In the genomic region with DNA sequence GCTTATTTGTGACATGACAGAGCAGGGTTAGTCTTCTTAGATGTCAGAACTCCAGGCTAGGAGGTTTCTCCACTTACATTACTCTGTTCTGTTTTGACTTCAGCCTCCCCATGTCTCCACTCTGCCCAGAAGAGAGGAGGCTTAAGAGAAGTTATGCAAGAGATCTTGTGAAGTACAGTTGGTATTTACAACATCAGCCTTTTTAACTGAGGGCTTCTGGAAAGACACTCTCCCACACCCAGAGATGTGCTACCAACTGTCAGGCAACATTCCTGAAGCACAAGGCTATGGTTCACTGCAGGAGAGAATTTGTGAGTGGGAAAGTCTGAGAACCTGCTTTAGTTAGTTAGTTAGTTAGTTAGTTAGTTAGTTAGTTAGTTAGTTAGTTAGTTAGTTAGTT, we compare ENCODE assay signal across 28 mouse cellular contexts.
DNase-seq lines count a peak whose midpoint lies in the region; ATAC-seq and TF ChIP-seq lines count a peak whose summit lies in the region.
"Had no signal": no experiment of that assay in that cellular context is flagged by ENCODE, and none has a peak within 500 bp of the region (broad histone marks: within the 10 kb centered on the region; RNA-seq: fewer than 3 reads in every experiment).

No protein-coding gene starts in this region.

- no peaks in the 10 kb centered on the region for H3K4me1 ChIP-seq in lung, embryonic 14.5 days (ENCODE audit: insufficient read depth)
- H3K4me1 ChIP-seq in hindbrain, embryonic 11.5 days (replicated peaks; ENCODE audit: control insufficient read depth, insufficient read depth, low read length), result no peaks in the 10 kb centered on the region
- H3K4me1 ChIP-seq: heart, embryonic 10.5 days; heart, embryonic 13.5 days had no signal

- no peak overlapping the region for H3K9ac ChIP-seq in lung, embryonic 14.5 days
- H3K9ac ChIP-seq in hindbrain, embryonic 11.5 days (ENCODE audit: low read depth, low read length), result no peak overlapping the region
- H3K9ac ChIP-seq: forebrain, postnatal 0 days; heart, embryonic 13.5 days; hindbrain, embryonic 12.5 days; hindbrain, embryonic 15.5 days had no signal

- DNase-seq in frontal cortex, postnatal 10 days (ENCODE audit: low spot score in 2 of 2), result no peak
- peak; percentile 9 for DNase-seq in lung, embryonic 14.5 days
- DNase-seq in lung, postnatal 14 days, result no peak
- peak; percentile 8 for DNase-seq in 416B (ENCODE audit: low read depth)
- DNase-seq in brain, adult 2 months (ENCODE audit: low read depth, low spot score), result peak; percentile 41
- no peak for DNase-seq in urinary bladder, postnatal 4 days (ENCODE audit: low spot score in 2 of 2)
- no peak for DNase-seq in hindbrain, embryonic 11.5 days (ENCODE audit: low spot score)
- DNase-seq: adrenal gland, adult 8-10 months; adrenal gland, postnatal 25 days; B cell, adult 2 months; cerebellum, adult 18-20 months; cerebellum, adult 9-10 months; cerebellum, postnatal 14 days; forebrain, postnatal 0 days; gastrocnemius, postnatal 10 days; gastrocnemius, postnatal 36 days; heart, adult 2 months; heart, postnatal 14 days; heart, postnatal 4 days had no signal

- no peaks in the 10 kb centered on the region for H3K36me3 ChIP-seq in lung, embryonic 14.5 days (ENCODE audit: insufficient read depth)
- H3K36me3 ChIP-seq in hindbrain, embryonic 11.5 days (ENCODE audit: control insufficient read depth, insufficient read depth, low read length), result no peaks in the 10 kb centered on the region
- H3K36me3 ChIP-seq: G1E; heart, embryonic 10.5 days; heart, embryonic 13.5 days; hindbrain, embryonic 12.5 days; hindbrain, embryonic 15.5 days had no signal

- peak; percentile 85 for ATAC-seq in frontal cortex, adult (ENCODE audit: low TSS enrichment)
- no peak for ATAC-seq in lung, embryonic 14.5 days (ENCODE audit: insufficient read depth)
- ATAC-seq in hindbrain, embryonic 11.5 days (ENCODE audit: low FRiP score), result no peak
- ATAC-seq: activated CD4-positive, CD25-positive, alpha-beta regulatory T cell, adult 4 months; forebrain, embryonic 14.5 days; forebrain, postnatal 0 days had no signal

- no peak overlapping the region for H3K4me2 ChIP-seq in lung, embryonic 14.5 days
- H3K4me2 ChIP-seq in hindbrain, embryonic 11.5 days (replicated peaks; ENCODE audit: low read depth, low read length), result no peak overlapping the region
- H3K4me2 ChIP-seq: heart, embryonic 13.5 days; hindbrain, embryonic 12.5 days; hindbrain, embryonic 15.5 days had no signal

- H3K9me3 ChIP-seq in lung, embryonic 14.5 days (ENCODE audit: low read depth, low read length), result no peaks in the 10 kb centered on the region
- H3K9me3 ChIP-seq in hindbrain, embryonic 11.5 days (ENCODE audit: control insufficient read depth, low read length), result no peaks in the 10 kb centered on the region
- H3K9me3 ChIP-seq: G1E; heart, embryonic 10.5 days; heart, embryonic 13.5 days; hindbrain, embryonic 12.5 days; hindbrain, embryonic 15.5 days had no signal

- TF ChIP-seq CTCF in lung, embryonic 14.5 days (IDR thresholded peaks at IDR 0.05; ENCODE audit: low read depth), result no peak

- H3K4me3 ChIP-seq in lung, embryonic 14.5 days (ENCODE audit: low read depth, low read length), result no peak overlapping the region
- no peak overlapping the region for H3K4me3 ChIP-seq in hindbrain, embryonic 11.5 days (ENCODE audit: low read depth, low read length)
- H3K4me3 ChIP-seq: heart, adult 2 months; heart, embryonic 10.5 days; heart, embryonic 13.5 days; hindbrain, embryonic 12.5 days; hindbrain, embryonic 15.5 days had no signal

- H3K27ac ChIP-seq in lung, embryonic 14.5 days (ENCODE audit: low read depth), result no peak overlapping the region
- H3K27ac ChIP-seq in hindbrain, embryonic 11.5 days (ENCODE audit: low read depth, low read length), result no peak overlapping the region
- H3K27ac ChIP-seq: heart, adult 2 months; heart, embryonic 10.5 days; heart, embryonic 13.5 days; hindbrain, embryonic 12.5 days; hindbrain, embryonic 15.5 days had no signal

- H3K27me3 ChIP-seq in lung, embryonic 14.5 days (ENCODE audit: insufficient read depth, low read length), result no peaks in the 10 kb centered on the region
- no peaks in the 10 kb centered on the region for H3K27me3 ChIP-seq in hindbrain, embryonic 11.5 days (ENCODE audit: control insufficient read depth, insufficient read depth, low read length)
- H3K27me3 ChIP-seq: CH12.LX; heart, embryonic 13.5 days; hindbrain, embryonic 12.5 days; hindbrain, embryonic 15.5 days had no signal

Comparison
In these comparisons a context has a peak if more than half of its experiments do, and no peak if none do; other contexts are left out.
1. DNase-seq: peak in lung, embryonic 14.5 days (single experiment), 416B (single experiment) and brain, adult 2 months (single experiment); none in frontal cortex, postnatal 10 days (0 of 2), lung, postnatal 14 days (single experiment), urinary bladder, postnatal 4 days (0 of 2) and hindbrain, embryonic 11.5 days (single experiment).